Mouse (Mus musculus) cerebellum, postnatal 10 days (tissue): ENCODE data around the gene Hist1h3a.

ENCODE experiments used
- DNase-seq, 2 experiments: peaks; one replicate each; pipeline ENCODE4 v3.0.0; 2021; ENCODE audit warnings: mixed read lengths in 2 of 2

Gene Hist1h3a

DNA sequence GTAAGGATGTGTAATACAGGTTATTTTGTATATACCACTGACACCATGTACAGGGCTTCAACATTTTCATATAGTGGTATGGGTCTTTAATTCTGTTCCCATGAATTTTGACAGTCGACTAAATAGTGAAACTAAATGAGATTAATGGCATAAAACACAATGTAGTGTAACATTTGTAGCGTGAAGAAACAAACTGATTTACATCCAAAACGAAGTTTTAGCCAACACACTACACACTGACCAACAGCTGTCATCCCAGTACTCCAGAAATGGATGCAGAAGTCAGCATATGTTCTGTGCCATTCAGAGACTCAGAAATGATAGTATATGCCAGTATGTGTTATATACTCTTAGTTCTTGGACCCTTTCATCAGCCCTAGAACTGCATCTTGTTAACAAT, 4.3 kb downstream of the Hist1h3a start:
- no peak for DNase-seq

GRCm38 (mm10) chr13:23757211-23757773, 4.9 kb downstream of the Hist1h3a start:
- DNase-seq = peak in 1 of 2 experiments; percentile 25

DNA sequence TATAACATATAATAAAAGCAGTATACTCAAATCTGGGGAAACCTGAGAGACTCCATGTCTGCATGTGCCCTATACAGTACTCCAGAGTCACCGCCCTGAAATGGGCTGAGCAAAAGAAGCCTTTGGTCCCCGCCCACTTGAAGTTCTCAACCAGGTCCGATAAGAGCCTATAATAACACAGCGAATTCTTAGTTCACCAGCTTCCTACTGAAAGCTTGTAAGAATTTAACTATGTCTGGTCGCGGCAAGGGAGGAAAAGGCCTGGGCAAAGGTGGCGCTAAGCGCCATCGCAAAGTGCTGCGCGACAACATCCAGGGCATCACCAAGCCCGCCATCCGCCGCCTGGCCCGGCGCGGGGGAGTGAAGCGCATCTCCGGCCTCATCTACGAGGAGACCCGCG, 5.4 kb downstream of the Hist1h3a start, which contains the start of gene Hist1h4b:
Gene Hist1h4b, plus strand, starts transcription at position 224 of the 400 bp plus-strand sequence.
- DNase-seq = peak; percentile 91 to 94

GRCm38 (mm10) chr13:23755000-23755399, 7.2 kb downstream of the Hist1h3a start:
- no peak for DNase-seq

GRCm38 (mm10) chr13:23753314-23754078, 8.7 kb downstream of the Hist1h3a start:
- no peak for DNase-seq

- no peak for DNase-seq
Observed at GRCm38 (mm10) chr13:23752742-23753172, 9.4 kb downstream of the Hist1h3a start.

GRCm38 (mm10) chr13:23752067-23752741, 10.0 kb downstream of the Hist1h3a start, which contains the start of gene Hist1h3b:
Hist1h3b (plus strand) TSS chr13:23752267.
- DNase-seq = peak; percentile 91 to 93

- DNase-seq = no peak
Observed at GRCm38 (mm10) chr13:23751478-23751956, 10.7 kb downstream of the Hist1h3a start.

GRCm38 (mm10) chr13:23750839-23751477, 11.2 kb downstream of the Hist1h3a start, which contains the start of gene Hist1h2ab:
Hist1h2ab (plus strand) TSS chr13:23751126.
- peak; percentile 56 to 63 for DNase-seq

GRCm38 (mm10) chr13:23749563-23750121, 12.5 kb downstream of the Hist1h3a start:
- DNase-seq = no peak

GRCm38 (mm10) chr13:23747892-23748288, 14.3 kb downstream of the Hist1h3a start:
- DNase-seq = no peak

DNA sequence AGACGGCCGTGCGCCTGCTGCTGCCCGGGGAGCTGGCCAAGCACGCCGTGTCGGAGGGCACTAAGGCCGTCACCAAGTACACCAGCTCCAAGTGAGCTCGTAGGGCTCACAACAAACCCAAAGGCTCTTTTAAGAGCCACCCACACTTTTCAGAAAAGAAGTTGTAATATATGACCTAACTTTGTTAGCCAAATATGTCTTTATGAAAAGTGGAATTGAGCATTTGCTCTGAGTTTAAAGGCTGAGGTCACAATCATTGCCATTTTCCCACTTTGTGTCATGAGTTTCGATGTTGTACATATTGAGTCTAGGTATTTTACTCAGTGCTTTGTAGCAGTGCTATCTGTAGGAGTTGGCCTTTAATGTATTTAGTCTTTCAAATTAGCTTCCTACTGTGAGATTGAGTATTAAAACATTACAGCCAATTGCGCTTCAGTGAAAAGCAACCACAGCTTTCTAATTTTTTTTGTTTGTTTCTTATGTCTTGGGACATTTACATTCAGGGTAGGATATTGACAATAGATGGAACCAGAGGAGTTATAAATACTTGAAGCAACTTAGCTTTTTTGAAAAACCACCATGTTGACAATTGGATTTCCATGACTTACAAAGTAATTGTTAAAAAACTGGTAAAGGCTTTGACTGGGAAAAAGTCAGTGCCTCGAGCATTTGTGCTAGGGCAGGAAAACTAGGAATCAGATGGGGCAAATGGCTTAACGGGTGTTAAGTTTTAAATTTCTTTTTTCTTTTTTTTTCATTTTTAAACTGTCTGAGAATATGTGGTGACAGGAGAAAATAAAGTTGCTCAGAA, 14.9 kb downstream of the Hist1h3a start:
- no peak for DNase-seq

DNA sequence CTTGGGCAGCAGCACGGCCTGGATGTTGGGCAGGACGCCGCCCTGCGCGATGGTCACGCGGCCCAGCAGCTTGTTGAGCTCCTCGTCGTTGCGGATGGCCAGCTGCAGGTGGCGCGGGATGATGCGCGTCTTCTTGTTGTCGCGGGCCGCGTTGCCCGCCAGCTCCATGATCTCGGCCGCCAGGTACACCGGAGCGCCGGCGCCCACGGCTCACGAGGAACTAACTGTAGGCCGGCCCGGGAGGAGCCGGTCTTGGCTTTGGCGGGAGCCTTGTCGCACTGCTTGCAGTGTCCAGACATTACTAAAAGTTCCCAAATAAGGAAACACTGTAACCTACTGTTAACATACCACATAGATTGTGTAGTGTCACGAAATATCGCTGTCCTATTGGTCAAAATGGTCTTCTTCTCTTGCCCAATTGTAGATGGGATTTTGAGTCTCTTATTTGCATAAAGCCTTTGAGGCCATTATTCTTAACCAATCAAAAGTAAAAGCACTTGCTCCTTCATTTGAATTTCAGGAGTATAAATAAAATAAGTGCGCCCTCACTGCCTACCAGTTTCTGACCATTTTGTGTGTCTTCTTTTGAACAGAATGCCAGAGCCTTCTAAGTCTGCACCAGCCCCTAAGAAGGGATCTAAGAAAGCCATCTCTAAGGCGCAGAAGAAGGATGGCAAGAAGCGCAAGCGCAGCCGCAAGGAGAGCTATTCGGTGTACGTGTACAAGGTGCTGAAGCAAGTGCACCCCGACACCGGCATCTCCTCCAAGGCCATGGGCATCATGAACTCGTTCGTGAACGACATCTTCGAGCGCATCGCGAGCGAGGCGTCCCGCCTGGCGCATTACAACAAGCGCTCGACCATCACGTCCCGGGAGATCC, 15.7 kb downstream of the Hist1h3a start, which contains the start of gene Hist1h2bb:
Gene Hist1h2bb, plus strand, starts transcription at position 534 of the 880 bp plus-strand sequence.
- peak; percentile 63 to 76 for DNase-seq

GRCm38 (mm10) chr13:23745381-23746161, 16.6 kb downstream of the Hist1h3a start, which contains the start of gene Hist1h3c:
Hist1h3c (minus strand) TSS chr13:23745602.
- peak; percentile 92 for DNase-seq

- no peak for DNase-seq
Observed at GRCm38 (mm10) chr13:23744421-23745380, 17.5 kb downstream of the Hist1h3a start.

DNA sequence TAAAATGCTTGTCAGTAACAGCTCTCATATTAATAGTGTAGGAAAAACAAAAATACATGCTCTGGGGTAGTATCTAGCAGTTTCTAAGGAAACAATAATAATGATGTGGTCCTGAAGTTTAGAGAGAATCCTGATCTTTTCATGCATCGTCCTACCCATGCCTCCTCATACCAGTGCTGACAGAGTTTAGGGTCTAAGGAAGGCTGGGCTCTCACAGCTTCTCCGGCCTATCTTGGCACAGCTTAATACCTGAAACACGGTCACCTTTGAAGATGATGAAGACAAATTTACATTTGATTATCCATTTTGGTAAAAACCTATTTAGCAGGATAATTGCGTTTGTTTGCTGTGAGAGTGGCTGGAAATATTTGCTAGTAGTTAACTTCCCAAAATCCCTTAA, 18.2 kb downstream of the Hist1h3a start:
- DNase-seq = no peak

GRCm38 (mm10) chr13:23743215-23743614, 19.0 kb downstream of the Hist1h3a start:
- DNase-seq = no peak

GRCm38 (mm10) chr13:23742007-23742406, 20.2 kb downstream of the Hist1h3a start:
- no peak for DNase-seq
